Mouse (Mus musculus) C2C12 (cell line): ENCODE data around the gene Angptl2.

ENCODE experiments used
- CTCF ChIP-seq: IDR thresholded peaks from one replicate; pipeline ENCODE4 v1.5.1; 2011; ENCODE audit not compliant: control insufficient read depth, insufficient read depth, insufficient read length
- FOSL1 ChIP-seq: IDR thresholded peaks from one replicate; pipeline ENCODE4 v1.8.0; 2011; ENCODE audit warnings: mild to moderate bottlenecking, low read length; ENCODE audit not compliant: poor library complexity, insufficient read depth, severe bottlenecking
- MYOG ChIP-seq: IDR thresholded peaks from one replicate; pipeline ENCODE4 v1.6.1; 2011; ENCODE audit not compliant: control insufficient read depth, insufficient read length; ENCODE audit errors: extremely low read depth
- USF1 ChIP-seq: IDR thresholded peaks from one replicate; pipeline ENCODE4 v1.6.1; 2011; ENCODE audit warnings: low read depth, mild to moderate bottlenecking, control low read depth, moderate library complexity

DNA sequence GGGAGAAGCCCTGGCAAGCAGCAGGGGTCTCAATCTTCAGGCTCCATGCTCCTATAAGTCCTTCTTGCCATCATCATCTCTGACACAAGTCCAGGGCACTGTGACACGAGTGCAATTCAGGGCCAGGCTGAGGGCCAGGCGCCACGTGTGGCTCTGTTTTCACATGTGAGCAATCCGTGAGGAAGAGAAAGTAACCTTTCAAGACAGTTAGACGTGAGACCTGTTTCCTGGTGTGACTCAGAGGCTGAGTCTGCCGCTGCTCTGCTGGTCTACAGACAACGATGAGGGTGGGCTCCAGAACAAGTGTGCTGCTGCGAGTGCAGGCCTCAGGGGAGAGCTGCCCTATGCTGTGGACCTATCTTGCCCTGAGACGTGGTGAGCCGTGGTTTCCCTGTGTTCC is 42.7 kb upstream of the Angptl2 start:
- no peak for TF ChIP-seq MYOG
- no peak for TF ChIP-seq CTCF
- no peak for TF ChIP-seq USF1
- TF ChIP-seq FOSL1: no peak
